Mouse (Mus musculus) brain, adult 10 weeks (tissue): Measurements from ENCODE around the gene Scn3b. TPM values are rescaled to one million over a fixed set of nuclear protein-coding genes. Genes with fewer than 3 reads are reported as not detected.

Experiments
- polyA plus RNA-seq: library from polyadenylated mRNA; stranded (reverse); fragments of 350-450 nt; fragmentation: Illumina TruSeq; extraction: RNeasy Lipid Tissue Mini Kit (QIAGEN cat#74804); gene quantifications from one replicate; pipeline ENCODE4 v1.2.3, GENCODE M21; 2015; ENCODE audit warnings: low read depth, low replicate concordance

Scn3b gene
- polyA plus RNA-seq = 72.2 TPM

GRCm38 (mm10) chr9:40269103-40269861 lies at the start of gene Scn3b:
TSS of gene Scn3b (plus strand) at chr9:40269217.

Other genes with a start within 250 kb of the Scn3b start
- gene Olfr981, start 247.8 kb upstream of the Scn3b start, polyA plus RNA-seq = not detected
- gene Olfr982, start 195.4 kb upstream of the Scn3b start, polyA plus RNA-seq = not detected
- not detected for gene Olfr983, start 175.6 kb upstream of the Scn3b start, polyA plus RNA-seq
- not detected for gene Olfr984, start 155.0 kb upstream of the Scn3b start, polyA plus RNA-seq
- not detected for gene Olfr985, start 139.0 kb upstream of the Scn3b start, polyA plus RNA-seq
- not detected for gene Tmem225, start 121.1 kb upstream of the Scn3b start, polyA plus RNA-seq
- not detected for gene Olfr986, start 88.3 kb upstream of the Scn3b start, polyA plus RNA-seq
- gene Zfp202, start 76.9 kb upstream of the Scn3b start, polyA plus RNA-seq = 4.0 TPM